Mouse (Mus musculus) erythroblast, embryonic 14.5 days (primary cell): ENCODE data around the gene Wnk4.

ENCODE experiments used
- GATA1 ChIP-seq: IDR thresholded peaks from 2 replicates; pipeline ENCODE4 v1.6.1; 2012; ENCODE audit warnings: low read length, inconsistent platforms, mixed read lengths
- TAL1 ChIP-seq: IDR thresholded peaks from 3 replicates; pipeline ENCODE4 v1.6.1; 2012; ENCODE audit warnings: low read length, inconsistent platforms, mixed read lengths

DNA sequence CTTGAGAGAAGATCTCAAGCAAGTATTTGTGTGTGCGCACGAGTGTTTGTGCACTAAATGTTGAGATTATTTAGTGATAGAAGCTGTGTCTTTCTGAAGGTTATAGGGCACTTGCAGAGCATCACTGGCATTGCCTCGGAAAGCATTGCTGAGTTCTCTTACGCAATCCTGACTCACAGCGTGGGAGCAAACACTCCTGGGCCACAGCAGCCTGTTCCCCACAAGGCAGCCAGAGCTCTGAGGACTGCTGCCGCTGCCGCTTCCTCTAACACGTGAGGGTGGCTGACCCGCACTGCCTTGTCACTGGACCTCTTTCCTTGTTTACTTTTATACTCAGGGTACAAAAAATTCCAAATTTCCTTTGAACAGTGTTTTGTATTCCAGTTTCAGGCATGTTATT lies 26.9 kb downstream of the Wnk4 start:
- TF ChIP-seq GATA1: no peak
- TF ChIP-seq TAL1: no peak
